Mouse (Mus musculus) lung, adult 2 months (tissue): ENCODE results near the gene Zswim1. TPM values are rescaled to one million over a fixed set of nuclear protein-coding genes. Genes with fewer than 3 reads are reported as not detected.
"Not testable (repeated sequence)": the region's sequence is repeated elsewhere in the genome, so short reads cannot be mapped to it uniquely, and the experiment has no call there.

Source experiments
- DNase-seq: peaks from one replicate; pipeline ENCODE4 v3.0.0; 2022
- H3K4me1 ChIP-seq: fragments of 200-500 bp; 2 replicates; pipeline ENCODE4 v1.6.1; 2011; ENCODE audit warnings: low read length; ENCODE audit not compliant: control insufficient read depth, insufficient read depth
- H3K4me3 ChIP-seq: fragments of 200-500 bp; replicated peaks from 2 replicates; pipeline ENCODE3; 2011; ENCODE audit warnings: low read depth, mild to moderate bottlenecking, control low read depth, low read length; ENCODE audit errors: extremely low read depth
- CTCF ChIP-seq: fragments of 200-500 bp; IDR thresholded peaks from 2 replicates; pipeline ENCODE4 v1.5.1; 2011; ENCODE audit warnings: mild to moderate bottlenecking, low read length, control low read depth; ENCODE audit not compliant: insufficient read depth
- POLR2A ChIP-seq: fragments of 200-500 bp; IDR thresholded peaks from 2 replicates; pipeline ENCODE4 v1.6.1; 2011; ENCODE audit warnings: low read depth, mild to moderate bottlenecking, control low read depth, low read length, borderline replicate concordance; ENCODE audit errors: extremely low read depth
- WGBS: fragments of 180-500 bp; shearing (Covaris S2); methylation state at CpG from one replicate; pipeline ENCODE4 v1.1.7; 2018; 5-methylcytosine and 5-hydroxymethylcytosine counted together
- polyA plus RNA-seq: library from polyadenylated mRNA; depleted of rRNA; stranded (reverse); fragments of >200 nt; gene quantifications from 2 replicates; pipeline ENCODE4 v1.2.3, GENCODE M21; 2012

Gene Zswim1
- polyA plus RNA-seq, 1 experiment, result 9.8 TPM

- peaks cover 18% of the 10 kb centered on the region for H3K4me1 ChIP-seq
- 86% methylated on average over 18 of the region's 18 CpGs for WGBS
- no peak overlapping the region for H3K4me3 ChIP-seq
- no peak for DNase-seq
- TF ChIP-seq POLR2A (no peak), CTCF (no peak)
These were observed 30.6 kb upstream of the Zswim1 start for GRCm38 (mm10) chr2:164791841-164792261.

- no peak for TF ChIP-seq POLR2A
- no peak for TF ChIP-seq CTCF
- Histone ChIP-seq H3K4me3 (no peak overlapping the region), H3K4me1 (peaks cover 15% of the 10 kb centered on the region)
- DNase-seq, result no peak
- WGBS, result 89% methylated on average over 12 of the region's 12 CpGs
These were observed 29.9 kb upstream of the Zswim1 start for GRCm38 (mm10) chr2:164792400-164793190.

- 75% methylated on average over 3 of the region's 3 CpGs for WGBS
These were observed 29.2 kb upstream of the Zswim1 start for GRCm38 (mm10) chr2:164793236-164793635.

GRCm38 (mm10) chr2:164793772-164794171, 28.7 kb upstream of the Zswim1 start:
- WGBS, result 85% methylated on average over 2 of the region's 2 CpGs
- no peak for TF ChIP-seq CTCF
- no peak for TF ChIP-seq POLR2A
- H3K4me3 ChIP-seq, result no peak overlapping the region
- H3K4me1 ChIP-seq, result peaks cover 8% of the 10 kb centered on the region
- DNase-seq, result no peak

More at GRCm38 (mm10) chr2:164793236-164793635, 29.2 kb upstream of the Zswim1 start:
- H3K4me3 ChIP-seq, result no peak overlapping the region
- TF ChIP-seq CTCF (peak; percentile 88), POLR2A (no peak)
- peak; percentile 50 for DNase-seq
- H3K4me1 ChIP-seq, result peaks cover 14% of the 10 kb centered on the region

GRCm38 (mm10) chr2:164794293-164794692, 28.2 kb upstream of the Zswim1 start:
- 24% methylated on average over 5 of the region's 5 CpGs for whole genome bisulfite sequencing

GRCm38 (mm10) chr2:164795868-164796267, 26.6 kb upstream of the Zswim1 start:
- no peak for TF ChIP-seq POLR2A
- no peak for TF ChIP-seq CTCF
- Histone ChIP-seq H3K4me3 (no peak overlapping the region), H3K4me1 (peaks cover 4% of the 10 kb centered on the region)
- no peak for DNase-seq
- WGBS, result 77% methylated on average over 4 of the region's 4 CpGs

More at GRCm38 (mm10) chr2:164794293-164794692, 28.2 kb upstream of the Zswim1 start:
- Histone ChIP-seq H3K4me3 (no peak overlapping the region), H3K4me1 (peaks cover 7% of the 10 kb centered on the region)
- peak; percentile 68 for DNase-seq
- TF ChIP-seq CTCF (peak; percentile 78), POLR2A (no peak; the same call in 1 of the 2 replicates)

GRCm38 (mm10) chr2:164798554-164798953, 23.9 kb upstream of the Zswim1 start:
- DNase-seq, H3K4me3 ChIP-seq, H3K4me1 ChIP-seq: not testable (repeated sequence)
- WGBS, result 64% methylated on average over 6 of the region's 6 CpGs

- Histone ChIP-seq H3K4me3 (no peak overlapping the region), H3K4me1 (peaks cover 3% of the 10 kb centered on the region; the same call in 1 of the 2 replicates)
- 81% methylated on average over 13 of the region's 13 CpGs for WGBS
- TF ChIP-seq CTCF, result no peak
- no peak for TF ChIP-seq POLR2A
- no peak for DNase-seq
These were observed 22.1 kb upstream of the Zswim1 start for GRCm38 (mm10) chr2:164800252-164801004.

GRCm38 (mm10) chr2:164803201-164803920, 19.1 kb upstream of the Zswim1 start:
- peaks cover 3% of the 10 kb centered on the region; the same call in 1 of the 2 replicates for H3K4me1 ChIP-seq
- TF ChIP-seq CTCF, result no peak
- TF ChIP-seq POLR2A, result no peak
- 80% methylated on average over 16 of the region's 16 CpGs for WGBS
- no peak for DNase-seq
- no peak overlapping the region for H3K4me3 ChIP-seq
